In the genomic region with DNA sequence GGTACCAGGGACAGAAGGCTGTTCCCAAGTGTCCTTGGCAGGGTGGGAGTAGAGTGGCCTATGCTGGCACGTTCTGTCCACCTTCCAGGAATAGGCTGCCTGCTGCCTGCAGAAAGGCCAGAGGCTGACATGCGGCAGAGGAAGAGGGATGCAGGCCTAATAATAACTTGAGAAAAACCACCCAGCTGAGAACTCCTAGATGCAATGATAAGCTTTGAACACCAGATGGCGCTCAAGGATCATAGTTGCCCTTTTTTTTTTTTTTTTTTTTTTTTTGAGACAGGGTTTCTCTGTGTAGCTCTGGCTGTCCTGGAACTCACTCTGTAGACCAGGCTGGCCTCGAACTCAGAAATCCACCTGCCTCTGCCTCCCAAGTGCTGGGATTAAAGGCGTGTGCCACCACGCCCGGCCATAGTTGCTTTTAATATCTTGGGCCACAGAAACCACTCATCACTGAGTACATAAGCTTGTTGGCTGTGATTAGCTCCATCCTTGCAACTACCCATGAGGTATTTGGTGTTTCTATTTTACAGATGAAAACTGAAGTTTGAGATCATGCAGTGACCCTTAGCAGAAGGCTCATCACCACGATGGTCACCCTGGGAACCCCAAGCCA, we compare ENCODE assay signal across 8 mouse cellular contexts. TPM values are rescaled to one million over a fixed set of nuclear protein-coding genes. Genes with fewer than 3 reads are reported as not detected.
DNase-seq lines count a peak whose midpoint lies in the region; ATAC-seq and TF ChIP-seq lines count a peak whose summit lies in the region.

No protein-coding gene starts in this region.

- H3K36me3 ChIP-seq in spleen, adult 2 months (ENCODE audit: control insufficient read depth, insufficient read depth, low read length): no peaks in the 10 kb centered on the region
- H3K36me3 ChIP-seq in forebrain, embryonic 10.5 days (replicated peaks): no peaks in the 10 kb centered on the region
- H3K36me3 ChIP-seq in midbrain, embryonic 14.5 days (ENCODE audit: control insufficient read depth, insufficient read depth, low read length): no peaks in the 10 kb centered on the region

- intact Hi-C loops in left cerebral cortex, postnatal 36 days (cut with DNase I): loop anchor here (2.0 kb wide), 2 partner anchors 284 to 424 kb away; partner anchors contain the start of gene Hsp90aa1

- H3K9ac ChIP-seq in midbrain, embryonic 14.5 days (replicated peaks; ENCODE audit: low read length): no peak overlapping the region

- no peak overlapping the region for H3K27ac ChIP-seq in spleen, adult 2 months (ENCODE audit: insufficient read depth, low read length)
- H3K27ac ChIP-seq in bone marrow, adult 2 months (ENCODE audit: control insufficient read depth, insufficient read depth, low read depth, low read length, poor library complexity): no peak overlapping the region
- no peak overlapping the region for H3K27ac ChIP-seq in forebrain, embryonic 10.5 days
- H3K27ac ChIP-seq in midbrain, embryonic 14.5 days (replicated peaks; ENCODE audit: low read depth, low read length): no peak overlapping the region

- no peaks in the 10 kb centered on the region for H3K27me3 ChIP-seq in spleen, adult 2 months (ENCODE audit: control insufficient read depth, insufficient read depth, low read length)
- H3K27me3 ChIP-seq in forebrain, embryonic 10.5 days (ENCODE audit: poor library complexity, severe bottlenecking): peaks cover 15% of the 10 kb centered on the region
- H3K27me3 ChIP-seq in midbrain, embryonic 14.5 days (ENCODE audit: control insufficient read depth, insufficient read depth, low read length): no peaks in the 10 kb centered on the region

- peak; percentile 15; the same call in 1 of the 2 replicates for TF ChIP-seq CTCF in spleen, adult 2 months (IDR thresholded peaks at IDR 0.05; ENCODE audit: extremely low read depth, insufficient read depth, insufficient read length, insufficient replicate concordance)
- 0 out of 2 replicates have a peak, but pooled peaks have one; percentile 14 for TF ChIP-seq CTCF in bone marrow, adult 2 months (IDR thresholded peaks at IDR 0.05; ENCODE audit: control insufficient read depth, insufficient read depth, low read length)

- DNase-seq in spleen, adult 2 months (ENCODE audit: low read depth in 1 of 2, low spot score in 2 of 2): peak in 1 of 2 experiments; percentile 10
- no peak for DNase-seq in spleen, postnatal 14 days (ENCODE audit: low spot score in 2 of 2)
- DNase-seq in forebrain, embryonic 10.5 days (ENCODE audit: extremely low spot score, low spot score): peak; percentile 40
- DNase-seq in hindlimb bud, embryonic 11.5 days (ENCODE audit: extremely low spot score, low read depth, low spot score): peak; percentile 60
- peak; percentile 11 to 23 for DNase-seq in left cerebral cortex, postnatal 36 days (ENCODE audit: low spot score in 2 of 2)
- DNase-seq in midbrain, embryonic 14.5 days: peak; percentile 90

- TF ChIP-seq POLR2A in spleen, adult 2 months (IDR thresholded peaks at IDR 0.05; ENCODE audit: low read depth, low read length): no peak
- TF ChIP-seq POLR2A in bone marrow, adult 2 months (IDR thresholded peaks at IDR 0.05; ENCODE audit: borderline replicate concordance, control insufficient read depth, low read depth, low read length): no peak

- H3K9me3 ChIP-seq in forebrain, embryonic 10.5 days: no peaks in the 10 kb centered on the region
- no peaks in the 10 kb centered on the region for H3K9me3 ChIP-seq in midbrain, embryonic 14.5 days (ENCODE audit: control insufficient read depth, low read length)

- H3K4me3 ChIP-seq in spleen, adult 2 months (ENCODE audit: extremely low read depth, insufficient read depth, insufficient read length): no peak overlapping the region
- H3K4me3 ChIP-seq in bone marrow, adult 2 months (replicated peaks; ENCODE audit: control insufficient read depth, low read depth, low read length): no peak overlapping the region
- H3K4me3 ChIP-seq in forebrain, embryonic 10.5 days: no peak overlapping the region
- no peak overlapping the region for H3K4me3 ChIP-seq in midbrain, embryonic 14.5 days (replicated peaks; ENCODE audit: low read depth, low read length)

- no peak for ATAC-seq in midbrain, embryonic 14.5 days (ENCODE audit: low FRiP score, low TSS enrichment)
- no peak for ATAC-seq in inflammation-experienced regulatory T-cells, adult 6 months

- no peaks in the 10 kb centered on the region for H3K4me1 ChIP-seq in spleen, adult 2 months (ENCODE audit: control insufficient read depth, insufficient read depth, insufficient read length)
- H3K4me1 ChIP-seq in bone marrow, adult 2 months (ENCODE audit: control insufficient read depth, insufficient read depth, low read length): no peaks in the 10 kb centered on the region; the same call in 1 of the 2 replicates
- peaks cover 11% of the 10 kb centered on the region for H3K4me1 ChIP-seq in forebrain, embryonic 10.5 days
- no peaks in the 10 kb centered on the region for H3K4me1 ChIP-seq in midbrain, embryonic 14.5 days (ENCODE audit: control insufficient read depth, insufficient read depth, low read length)

- H3K4me2 ChIP-seq in midbrain, embryonic 14.5 days (ENCODE audit: low read length): no peak overlapping the region

- WGBS in spleen, adult 2 months: 30% methylated on average over 8 of the region's 8 CpGs
- 31% methylated on average over 8 of the region's 8 CpGs for WGBS in bone marrow, adult 2 months
- 41% methylated on average over 8 of the region's 8 CpGs for WGBS in forebrain, embryonic 10.5 days
- 33% methylated on average over 8 of the region's 8 CpGs for WGBS in midbrain, embryonic 14.5 days

RNA-seq across cellular contexts. Expression of gene Ppp2r5c, which starts 28.1 kb away (rescaled TPM):
- 22.0 and 22.8 TPM in 2 replicates for polyA plus RNA-seq in spleen, adult 2 months (2012; rRNA removed)
- polyA plus RNA-seq in bone marrow, adult 2 months (2011; ENCODE audit: insufficient read depth, insufficient read length, low replicate concordance, missing spikeins): 38.6 and 59.4 TPM in 2 replicates
- 135 and 138 TPM in 2 replicates for polyA plus RNA-seq in forebrain, embryonic 10.5 days (2016; fragmentation: Nextera tagmentation; extraction: Ambion mirVana)
- total RNA-seq in left cerebral cortex, postnatal 36 days (2021): 100 to 1,000 TPM; 270 to 283 TPM
- polyA plus RNA-seq in midbrain, embryonic 14.5 days (2014; fragmentation: Nextera tagmentation; extraction: Ambion mirVana): 125 and 158 TPM in 2 replicates
- polyA plus RNA-seq in inflammation-experienced regulatory T-cells, adult 6 months (2017; shearing (Covaris generic)): 100 to 1,000 TPM; 506 to 623 (median 523) TPM

Comparison
In these comparisons a context has a peak if more than half of its experiments do, and no peak if none do; other contexts are left out.
1. DNase-seq: peak in forebrain, embryonic 10.5 days (single experiment), hindlimb bud, embryonic 11.5 days (single experiment), left cerebral cortex, postnatal 36 days (2 of 2) and midbrain, embryonic 14.5 days (single experiment); none in spleen, postnatal 14 days (0 of 2).